Mouse (Mus musculus): ENCODE results near the gene Syt17. TPM values are rescaled to one million over a fixed set of nuclear protein-coding genes. Genes with fewer than 3 reads are reported as not detected.

Gene Syt17
- polyA plus RNA-seq, 1 experiment from 2014 or later = 18.3 TPM

GRCm38 (mm10) chr7:118468060-118468459, 20.0 kb upstream of the Syt17 start:
- Histone ChIP-seq H3K27me3 (ENCODE audit: control insufficient read depth, insufficient read depth, low read length) (no peaks in the 10 kb centered on the region), H3K4me3 (ENCODE audit: low read depth, low read length) (no peak overlapping the region), H3K36me3 (ENCODE audit: control insufficient read depth, insufficient read depth, low read length) (no peaks in the 10 kb centered on the region), H3K9me3 (ENCODE audit: control insufficient read depth, low read length) (no peaks in the 10 kb centered on the region), H3K4me1 (ENCODE audit: control insufficient read depth, insufficient read depth, low read length) (peaks cover 4% of the 10 kb centered on the region; the same call in 1 of the 2 replicates), H3K27ac (ENCODE audit: low read depth, low read length) (no peak overlapping the region), H3K9ac (replicated peaks; ENCODE audit: low read depth, low read length) (no peak overlapping the region), H3K4me2 (ENCODE audit: low read depth, low read length) (no peak overlapping the region)
- 82% methylated on average over 3 of the region's 3 CpGs for WGBS
- ATAC-seq (ENCODE audit: low read depth) = no peak

- no peak overlapping the region for H3K9ac ChIP-seq (replicated peaks; ENCODE audit: low read depth, low read length)
- H3K9me3 ChIP-seq (ENCODE audit: control insufficient read depth, low read length) = no peaks in the 10 kb centered on the region
- H3K4me2 ChIP-seq (ENCODE audit: low read depth, low read length) = no peak overlapping the region
- H3K4me1 ChIP-seq (ENCODE audit: control insufficient read depth, insufficient read depth, low read length) = peaks cover 4% of the 10 kb centered on the region; the same call in 1 of the 2 replicates
- WGBS = 51% methylated on average over 4 of the region's 4 CpGs
- no peak overlapping the region for H3K27ac ChIP-seq (ENCODE audit: low read depth, low read length)
- H3K27me3 ChIP-seq (ENCODE audit: control insufficient read depth, insufficient read depth, low read length) = no peaks in the 10 kb centered on the region
- no peaks in the 10 kb centered on the region for H3K36me3 ChIP-seq (ENCODE audit: control insufficient read depth, insufficient read depth, low read length)
- no peak for ATAC-seq (ENCODE audit: low read depth)
- H3K4me3 ChIP-seq (ENCODE audit: low read depth, low read length) = no peak overlapping the region
These were observed 16.4 kb upstream of the Syt17 start for GRCm38 (mm10) chr7:118464432-118464831.

- Histone ChIP-seq H3K9me3 (ENCODE audit: control insufficient read depth, low read length) (no peaks in the 10 kb centered on the region), H3K4me1 (ENCODE audit: control insufficient read depth, insufficient read depth, low read length) (peaks cover 4% of the 10 kb centered on the region; the same call in 1 of the 2 replicates), H3K4me3 (ENCODE audit: low read depth, low read length) (no peak overlapping the region), H3K9ac (replicated peaks; ENCODE audit: low read depth, low read length) (no peak overlapping the region), H3K4me2 (ENCODE audit: low read depth, low read length) (no peak overlapping the region), H3K27me3 (ENCODE audit: control insufficient read depth, insufficient read depth, low read length) (no peaks in the 10 kb centered on the region), H3K27ac (ENCODE audit: low read depth, low read length) (no peak overlapping the region), H3K36me3 (ENCODE audit: control insufficient read depth, insufficient read depth, low read length) (no peaks in the 10 kb centered on the region)
- ATAC-seq (ENCODE audit: low read depth) = peak; percentile 80
- WGBS = 11% methylated on average over 11 of the region's 11 CpGs
These were observed 15.1 kb upstream of the Syt17 start for GRCm38 (mm10) chr7:118462818-118463762.

GRCm38 (mm10) chr7:118461400-118462136, 13.5 kb upstream of the Syt17 start:
- H3K9me3 ChIP-seq (ENCODE audit: control insufficient read depth, low read length) = no peaks in the 10 kb centered on the region
- WGBS = 31% methylated on average over 16 of the region's 16 CpGs
- no peaks in the 10 kb centered on the region for H3K27me3 ChIP-seq (ENCODE audit: control insufficient read depth, insufficient read depth, low read length)
- H3K9ac ChIP-seq (replicated peaks; ENCODE audit: low read depth, low read length) = no peak overlapping the region
- ATAC-seq (ENCODE audit: low read depth) = no peak
- no peak overlapping the region for H3K4me2 ChIP-seq (ENCODE audit: low read depth, low read length)
- H3K4me3 ChIP-seq (ENCODE audit: low read depth, low read length) = no peak overlapping the region
- H3K27ac ChIP-seq (ENCODE audit: low read depth, low read length) = no peak overlapping the region
- peaks cover 4% of the 10 kb centered on the region; the same call in 1 of the 2 replicates for H3K4me1 ChIP-seq (ENCODE audit: control insufficient read depth, insufficient read depth, low read length)
- H3K36me3 ChIP-seq (ENCODE audit: control insufficient read depth, insufficient read depth, low read length) = no peaks in the 10 kb centered on the region

GRCm38 (mm10) chr7:118453722-118454121, 5.7 kb upstream of the Syt17 start:
- ATAC-seq (ENCODE audit: low read depth) = no peak
- no peaks in the 10 kb centered on the region for H3K36me3 ChIP-seq (ENCODE audit: control insufficient read depth, insufficient read depth, low read length)
- H3K4me1 ChIP-seq (ENCODE audit: control insufficient read depth, insufficient read depth, low read length) = no peaks in the 10 kb centered on the region
- no peaks in the 10 kb centered on the region for H3K27me3 ChIP-seq (ENCODE audit: control insufficient read depth, insufficient read depth, low read length)
- H3K4me2 ChIP-seq (ENCODE audit: low read depth, low read length) = no peak overlapping the region
- no peaks in the 10 kb centered on the region for H3K9me3 ChIP-seq (ENCODE audit: control insufficient read depth, low read length)
- no peak overlapping the region for H3K9ac ChIP-seq (replicated peaks; ENCODE audit: low read depth, low read length)
- 55% methylated on average over 4 of the region's 4 CpGs for WGBS
- H3K27ac ChIP-seq (ENCODE audit: low read depth, low read length) = no peak overlapping the region
- H3K4me3 ChIP-seq (ENCODE audit: low read depth, low read length) = no peak overlapping the region

GRCm38 (mm10) chr7:118452940-118453339, 4.9 kb upstream of the Syt17 start:
- WGBS = 56% methylated on average over 2 of the region's 2 CpGs
- Histone ChIP-seq H3K4me1 (ENCODE audit: control insufficient read depth, insufficient read depth, low read length) (peaks cover 3% of the 10 kb centered on the region; the same call in 1 of the 2 replicates), H3K4me3 (ENCODE audit: low read depth, low read length) (no peak overlapping the region), H3K27me3 (ENCODE audit: control insufficient read depth, insufficient read depth, low read length) (0 out of 2 replicates have a peak, but pooled peaks cover 4% of the 10 kb centered on the region), H3K4me2 (ENCODE audit: low read depth, low read length) (no peak overlapping the region), H3K9me3 (ENCODE audit: control insufficient read depth, low read length) (no peaks in the 10 kb centered on the region), H3K27ac (ENCODE audit: low read depth, low read length) (no peak overlapping the region), H3K9ac (replicated peaks; ENCODE audit: low read depth, low read length) (no peak overlapping the region), H3K36me3 (ENCODE audit: control insufficient read depth, insufficient read depth, low read length) (no peaks in the 10 kb centered on the region)
- no peak for ATAC-seq (ENCODE audit: low read depth)

GRCm38 (mm10) chr7:118447291-118448133, 510 bp downstream of the Syt17 start:
- H3K9ac ChIP-seq (replicated peaks; ENCODE audit: low read depth, low read length) = peak overlapping the region; percentile 63
- peak overlapping the region; percentile 62 for H3K4me3 ChIP-seq (ENCODE audit: low read depth, low read length)
- no peaks in the 10 kb centered on the region for H3K9me3 ChIP-seq (ENCODE audit: control insufficient read depth, low read length)
- ATAC-seq (ENCODE audit: low read depth) = peak; percentile 74
- peak overlapping the region; percentile 93 for H3K4me2 ChIP-seq (ENCODE audit: low read depth, low read length)
- no peak overlapping the region for H3K27ac ChIP-seq (ENCODE audit: low read depth, low read length)
- 0 out of 2 replicates have a peak, but pooled peaks cover 9% of the 10 kb centered on the region for H3K27me3 ChIP-seq (ENCODE audit: control insufficient read depth, insufficient read depth, low read length)
- WGBS = under 1% methylated on average over 65 of the region's 65 CpGs
- H3K4me1 ChIP-seq (ENCODE audit: control insufficient read depth, insufficient read depth, low read length) = peaks cover 8% of the 10 kb centered on the region; the same call in 1 of the 2 replicates
- no peaks in the 10 kb centered on the region for H3K36me3 ChIP-seq (ENCODE audit: control insufficient read depth, insufficient read depth, low read length)

- H3K27me3 ChIP-seq (ENCODE audit: control insufficient read depth, insufficient read depth, low read length) = 0 out of 2 replicates have a peak, but pooled peaks cover 9% of the 10 kb centered on the region
- no peak for ATAC-seq (ENCODE audit: low read depth)
- H3K36me3 ChIP-seq (ENCODE audit: control insufficient read depth, insufficient read depth, low read length) = no peaks in the 10 kb centered on the region
- H3K4me3 ChIP-seq (ENCODE audit: low read depth, low read length) = no peak overlapping the region
- H3K4me2 ChIP-seq (ENCODE audit: low read depth, low read length) = no peak overlapping the region
- peaks cover 8% of the 10 kb centered on the region; the same call in 1 of the 2 replicates for H3K4me1 ChIP-seq (ENCODE audit: control insufficient read depth, insufficient read depth, low read length)
- no peak overlapping the region for H3K9ac ChIP-seq (replicated peaks; ENCODE audit: low read depth, low read length)
- H3K27ac ChIP-seq (ENCODE audit: low read depth, low read length) = no peak overlapping the region
- H3K9me3 ChIP-seq (ENCODE audit: control insufficient read depth, low read length) = no peaks in the 10 kb centered on the region
- 60% methylated on average over 7 of the region's 7 CpGs for WGBS
These were observed 4.0 kb downstream of the Syt17 start for GRCm38 (mm10) chr7:118443895-118444485.
